Mouse (Mus musculus) neural tube, embryonic 13.5 days (tissue): ENCODE results near the gene Islr. TPM values are rescaled to one million over a fixed set of nuclear protein-coding genes. Genes with fewer than 3 reads are reported as not detected.

Experiments
- ATAC-seq: fragments of 200-750 bp; cut with Nextera tagmentation; 2 replicates; pipeline ENCODE4 v1.8.0; 2017; ENCODE audit warnings: low read depth, mild to moderate bottlenecking, moderate TSS enrichment, moderate library complexity
- H3K27ac ChIP-seq: fragments of 300-500 bp; sonication (generic); replicated peaks from 2 replicates; pipeline ENCODE4 v1.5.1; 2015; ENCODE audit warnings: moderate library complexity, mild to moderate bottlenecking, inconsistent platforms
- H3K27me3 ChIP-seq: fragments of 300-500 bp; sonication (generic); 2 replicates; pipeline ENCODE4 v1.6.1; 2015; ENCODE audit warnings: mild to moderate bottlenecking, inconsistent platforms
- H3K36me3 ChIP-seq: fragments of 300-500 bp; sonication (generic); 2 replicates; pipeline ENCODE4 v1.6.1; 2015; ENCODE audit warnings: mild to moderate bottlenecking, inconsistent platforms
- H3K4me1 ChIP-seq: fragments of 300-500 bp; sonication (generic); replicated peaks from 2 replicates; pipeline ENCODE4 v1.6.1; 2015; ENCODE audit warnings: inconsistent platforms
- H3K4me2 ChIP-seq: fragments of 300-500 bp; sonication (generic); 2 replicates; pipeline ENCODE4 v1.6.1; 2015; ENCODE audit warnings: inconsistent platforms, mild to moderate bottlenecking, moderate library complexity
- H3K4me3 ChIP-seq: fragments of 300-500 bp; sonication (generic); 2 replicates; pipeline ENCODE4 v1.5.1; 2015; ENCODE audit warnings: mild to moderate bottlenecking, inconsistent platforms
- H3K9ac ChIP-seq: fragments of 300-500 bp; sonication (generic); 2 replicates; pipeline ENCODE4 v1.6.1; 2015; ENCODE audit warnings: moderate library complexity, mild to moderate bottlenecking, inconsistent platforms
- H3K9me3 ChIP-seq: fragments of 300-500 bp; sonication (generic); 2 replicates; pipeline ENCODE4 v1.6.1; 2016; ENCODE audit warnings: inconsistent platforms
- WGBS: fragments of 180-500 bp; shearing (Covaris S2); methylation state at CpG from one replicate; pipeline ENCODE4 v1.1.7; 2015; 5-methylcytosine and 5-hydroxymethylcytosine counted together
- polyA plus RNA-seq: library from polyadenylated mRNA; unstranded; fragments of >200 nt; fragmentation: Nextera tagmentation; extraction: Ambion mirVana; gene quantifications from 2 replicates; pipeline ENCODE4 v1.2.1, GENCODE M21; 2015

Islr gene
- polyA plus RNA-seq, 1 experiment from 2014 or later, result 53.6 TPM

GRCm38 (mm10) chr9:58177165-58177564 is 26.9 kb downstream of the Islr start:
- Histone ChIP-seq H3K27me3 (no peaks in the 10 kb centered on the region), H3K4me3 (no peak overlapping the region), H3K27ac (no peak overlapping the region), H3K9ac (no peak overlapping the region), H3K9me3 (no peaks in the 10 kb centered on the region), H3K36me3 (no peaks in the 10 kb centered on the region), H3K4me1 (peaks cover 10% of the 10 kb centered on the region), H3K4me2 (no peak overlapping the region)
- ATAC-seq, result no peak
- 52% methylated on average over 4 of the region's 4 CpGs for WGBS

GRCm38 (mm10) chr9:58175745-58176487 is 28.2 kb downstream of the Islr start:
- H3K27me3 ChIP-seq, result no peaks in the 10 kb centered on the region
- ATAC-seq, result no peak
- H3K36me3 ChIP-seq, result no peaks in the 10 kb centered on the region
- no peak overlapping the region for H3K9ac ChIP-seq
- H3K4me1 ChIP-seq, result peaks cover 10% of the 10 kb centered on the region
- H3K9me3 ChIP-seq, result no peaks in the 10 kb centered on the region
- WGBS, result 57% methylated on average over 5 of the region's 5 CpGs
- H3K4me3 ChIP-seq, result no peak overlapping the region
- H3K27ac ChIP-seq, result no peak overlapping the region
- H3K4me2 ChIP-seq, result no peak overlapping the region

- WGBS, result 21% methylated on average over 5 of the region's 5 CpGs
- no peaks in the 10 kb centered on the region for H3K36me3 ChIP-seq
- H3K27me3 ChIP-seq, result no peaks in the 10 kb centered on the region
- peak; percentile 43; the same call in 1 of the 2 replicates for ATAC-seq
- H3K4me1 ChIP-seq, result peaks cover 10% of the 10 kb centered on the region
- H3K9me3 ChIP-seq, result no peaks in the 10 kb centered on the region
- no peak overlapping the region for H3K9ac ChIP-seq
- H3K27ac ChIP-seq, result peak overlapping the region; percentile 59
- no peak overlapping the region for H3K4me2 ChIP-seq
- H3K4me3 ChIP-seq, result no peak overlapping the region
Observed at GRCm38 (mm10) chr9:58174818-58175251, 29.3 kb downstream of the Islr start.

GRCm38 (mm10) chr9:58172863-58173262 is 31.2 kb downstream of the Islr start:
- no peak overlapping the region for H3K27ac ChIP-seq
- H3K27me3 ChIP-seq, result no peaks in the 10 kb centered on the region
- no peak overlapping the region for H3K9ac ChIP-seq
- no peaks in the 10 kb centered on the region for H3K9me3 ChIP-seq
- no peak overlapping the region for H3K4me3 ChIP-seq
- 69% methylated on average over 2 of the region's 2 CpGs for WGBS
- peaks cover 15% of the 10 kb centered on the region for H3K4me1 ChIP-seq
- no peak overlapping the region for H3K4me2 ChIP-seq
- H3K36me3 ChIP-seq, result no peaks in the 10 kb centered on the region
- ATAC-seq, result no peak

GRCm38 (mm10) chr9:58169426-58169825 is 34.7 kb downstream of the Islr start:
- Histone ChIP-seq H3K9me3 (peaks cover 4% of the 10 kb centered on the region; the same call in 1 of the 2 replicates), H3K36me3 (no peaks in the 10 kb centered on the region), H3K27me3 (no peaks in the 10 kb centered on the region), H3K4me1 (peaks cover 5% of the 10 kb centered on the region; the same call in 1 of the 2 replicates), H3K4me2 (no peak overlapping the region), H3K4me3 (no peak overlapping the region), H3K27ac (no peak overlapping the region), H3K9ac (no peak overlapping the region)
- 92% methylated on average over 6 of the region's 6 CpGs for WGBS
- ATAC-seq, result no peak

GRCm38 (mm10) chr9:58168880-58169279 is 35.2 kb downstream of the Islr start:
- Histone ChIP-seq H3K9me3 (peaks cover 4% of the 10 kb centered on the region; the same call in 1 of the 2 replicates), H3K4me3 (no peak overlapping the region), H3K4me1 (peaks cover 5% of the 10 kb centered on the region; the same call in 1 of the 2 replicates), H3K4me2 (no peak overlapping the region), H3K27ac (no peak overlapping the region), H3K36me3 (no peaks in the 10 kb centered on the region), H3K27me3 (no peaks in the 10 kb centered on the region), H3K9ac (no peak overlapping the region)
- ATAC-seq, result no peak
- WGBS, result 75% methylated on average over 3 of the region's 3 CpGs

- H3K27me3 ChIP-seq, result 0 out of 2 replicates have a peak, but pooled peaks cover 3% of the 10 kb centered on the region
- H3K27ac ChIP-seq, result no peak overlapping the region
- 84% methylated on average over 1 of the region's 1 CpGs for WGBS
- no peaks in the 10 kb centered on the region for H3K36me3 ChIP-seq
- H3K4me3 ChIP-seq, result no peak overlapping the region
- H3K9ac ChIP-seq, result no peak overlapping the region
- no peak overlapping the region for H3K4me2 ChIP-seq
- no peak for ATAC-seq
- peaks cover 4% of the 10 kb centered on the region; the same call in 1 of the 2 replicates for H3K9me3 ChIP-seq
- H3K4me1 ChIP-seq, result peaks cover 5% of the 10 kb centered on the region; the same call in 1 of the 2 replicates
Observed at GRCm38 (mm10) chr9:58165779-58166178, 38.3 kb downstream of the Islr start.

- Histone ChIP-seq H3K4me2 (no peak overlapping the region), H3K27me3 (peaks cover 3% of the 10 kb centered on the region; the same call in 1 of the 2 replicates), H3K4me1 (peaks cover 15% of the 10 kb centered on the region), H3K27ac (no peak overlapping the region), H3K4me3 (no peak overlapping the region), H3K9ac (no peak overlapping the region), H3K9me3 (peaks cover 4% of the 10 kb centered on the region; the same call in 1 of the 2 replicates), H3K36me3 (no peaks in the 10 kb centered on the region)
- 66% methylated on average over 5 of the region's 5 CpGs for WGBS
- ATAC-seq, result no peak
Observed at GRCm38 (mm10) chr9:58163146-58163545, 41.0 kb downstream of the Islr start.

- Histone ChIP-seq H3K4me3 (no peak overlapping the region), H3K27ac (no peak overlapping the region), H3K4me2 (no peak overlapping the region), H3K36me3 (no peaks in the 10 kb centered on the region), H3K9ac (no peak overlapping the region), H3K4me1 (peaks cover 21% of the 10 kb centered on the region), H3K9me3 (peaks cover 4% of the 10 kb centered on the region; the same call in 1 of the 2 replicates), H3K27me3 (peaks cover 3% of the 10 kb centered on the region; the same call in 1 of the 2 replicates)
- no peak for ATAC-seq
- 89% methylated on average over 3 of the region's 3 CpGs for WGBS
Observed at GRCm38 (mm10) chr9:58162173-58162572, 41.9 kb downstream of the Islr start.

GRCm38 (mm10) chr9:58160315-58160714 is 43.8 kb downstream of the Islr start:
- Histone ChIP-seq H3K27ac (peak overlapping the region; percentile 28; the same call in 1 of the 2 replicates), H3K36me3 (no peaks in the 10 kb centered on the region), H3K9me3 (no peaks in the 10 kb centered on the region), H3K4me1 (peaks cover 36% of the 10 kb centered on the region), H3K9ac (no peak overlapping the region), H3K27me3 (peaks cover 3% of the 10 kb centered on the region; the same call in 1 of the 2 replicates), H3K4me2 (no peak overlapping the region), H3K4me3 (no peak overlapping the region)
- WGBS, result 83% methylated on average over 5 of the region's 5 CpGs
- no peak for ATAC-seq

GRCm38 (mm10) chr9:58159855-58160254 is 44.3 kb downstream of the Islr start:
- H3K27ac ChIP-seq, result peak overlapping the region; percentile 28; the same call in 1 of the 2 replicates
- 72% methylated on average over 4 of the region's 4 CpGs for WGBS
- peaks cover 3% of the 10 kb centered on the region; the same call in 1 of the 2 replicates for H3K27me3 ChIP-seq

GRCm38 (mm10) chr9:58158541-58159311 is 45.4 kb downstream of the Islr start:
- WGBS, result 49% methylated on average over 7 of the region's 7 CpGs

More at GRCm38 (mm10) chr9:58159855-58160254, 44.3 kb downstream of the Islr start:
- no peak for ATAC-seq
- Histone ChIP-seq H3K9me3 (no peaks in the 10 kb centered on the region), H3K9ac (no peak overlapping the region), H3K4me2 (no peak overlapping the region), H3K4me1 (peaks cover 41% of the 10 kb centered on the region), H3K36me3 (no peaks in the 10 kb centered on the region), H3K4me3 (no peak overlapping the region)

More at GRCm38 (mm10) chr9:58158541-58159311, 45.4 kb downstream of the Islr start:
- H3K9me3 ChIP-seq, result no peaks in the 10 kb centered on the region
- ATAC-seq, result 0 out of 2 replicates have a peak, but pooled peaks have one; percentile 46
- peak overlapping the region; percentile 44; the same call in 1 of the 2 replicates for H3K4me2 ChIP-seq
- H3K4me3 ChIP-seq, result peak overlapping the region; percentile 20
- peak overlapping the region; percentile 52 for H3K27ac ChIP-seq
- H3K9ac ChIP-seq, result peak overlapping the region; percentile 49; the same call in 1 of the 2 replicates
- H3K36me3 ChIP-seq, result no peaks in the 10 kb centered on the region
- H3K27me3 ChIP-seq, result peaks cover 3% of the 10 kb centered on the region; the same call in 1 of the 2 replicates
- H3K4me1 ChIP-seq, result peaks cover 47% of the 10 kb centered on the region
